Mouse (Mus musculus) cerebellum, adult 2 months (tissue): ENCODE data around the gene Epha2. TPM values are rescaled to one million over a fixed set of nuclear protein-coding genes. Genes with fewer than 3 reads are reported as not detected.

Source experiments
- DNase-seq, 2 experiments: peaks; one replicate each; pipeline ENCODE4 v3.0.0; 2021
- H3K27ac ChIP-seq: fragments of 200-500 bp; 2 replicates; pipeline ENCODE4 v1.5.1; 2012; ENCODE audit warnings: low read length, control low read depth, inconsistent platforms; ENCODE audit not compliant: insufficient read depth
- H3K27me3 ChIP-seq: fragments of 200-500 bp; 2 replicates; pipeline ENCODE4 v1.6.1; 2012; ENCODE audit warnings: inconsistent platforms, mild to moderate bottlenecking, low read length, moderate library complexity; ENCODE audit not compliant: control insufficient read depth, insufficient read depth
- H3K4me1 ChIP-seq: fragments of 200-500 bp; 2 replicates; pipeline ENCODE4 v1.6.1; 2011; ENCODE audit warnings: low read length; ENCODE audit not compliant: control insufficient read depth, insufficient read depth
- H3K4me3 ChIP-seq: fragments of 200-500 bp; replicated peaks from 2 replicates; pipeline ENCODE3; 2011; ENCODE audit warnings: mild to moderate bottlenecking, low read depth, low read length, control low read depth; ENCODE audit not compliant: insufficient read depth
- CTCF ChIP-seq: fragments of 200-500 bp; IDR thresholded peaks from 2 replicates; pipeline ENCODE4 v1.5.1; 2011; ENCODE audit warnings: low read depth, mild to moderate bottlenecking, control low read depth, low read length, moderate library complexity, borderline replicate concordance; ENCODE audit not compliant: insufficient read depth
- POLR2A ChIP-seq: fragments of 200-500 bp; IDR thresholded peaks from 2 replicates; pipeline ENCODE4 v1.6.1; 2011; ENCODE audit warnings: low read length, control low read depth, borderline replicate concordance; ENCODE audit not compliant: insufficient read depth
- WGBS: fragments of 180-500 bp; shearing (Covaris S2); methylation state at CpG from one replicate; pipeline ENCODE4 v1.1.7; 2018; 5-methylcytosine and 5-hydroxymethylcytosine counted together
- polyA plus RNA-seq: library from polyadenylated mRNA; depleted of rRNA; stranded (reverse); fragments of >200 nt; gene quantifications from 2 replicates; pipeline ENCODE4 v1.2.3, GENCODE M21; 2012

Epha2 gene
- polyA plus RNA-seq, 1 experiment: 2.0 TPM

GRCm38 (mm10) chr4:141286860-141287517 lies 14.1 kb upstream of the Epha2 start:
- Histone ChIP-seq H3K27me3 (no peaks in the 10 kb centered on the region; the same call in 1 of the 2 replicates), H3K27ac (no peak overlapping the region), H3K4me1 (peaks cover 4% of the 10 kb centered on the region; the same call in 1 of the 2 replicates), H3K4me3 (no peak overlapping the region)
- WGBS: 36% methylated on average over 20 of the region's 20 CpGs
- DNase-seq: no peak
- no peak for TF ChIP-seq CTCF
- no peak for TF ChIP-seq POLR2A

DNA sequence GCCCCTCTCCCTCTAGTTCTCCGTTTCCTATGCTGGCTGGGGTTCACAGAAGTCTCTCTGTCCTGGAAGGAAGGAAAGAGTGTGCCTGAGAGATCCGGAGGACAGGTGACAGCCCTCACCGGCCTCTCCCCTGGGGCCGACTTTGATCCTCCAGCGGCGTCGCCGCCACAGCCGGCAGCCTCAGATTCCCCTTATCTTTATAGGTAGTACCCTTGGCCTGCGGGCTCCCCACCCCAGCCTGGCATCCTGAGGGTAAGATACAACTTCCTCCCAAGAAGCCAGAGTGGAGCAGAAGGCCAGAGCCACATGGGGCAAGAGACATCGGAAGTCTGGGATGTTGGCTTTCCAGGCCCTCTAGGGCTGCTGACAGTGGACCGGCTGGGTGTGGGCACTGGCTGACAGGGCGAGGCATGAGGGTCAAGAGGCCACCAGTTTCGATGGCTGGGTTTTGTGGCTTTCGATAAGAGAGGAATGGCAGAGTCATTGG lies 13.5 kb upstream of the Epha2 start:
- Histone ChIP-seq H3K4me3 (no peak overlapping the region), H3K27ac (no peak overlapping the region), H3K27me3 (no peaks in the 10 kb centered on the region; the same call in 1 of the 2 replicates), H3K4me1 (peaks cover 4% of the 10 kb centered on the region; the same call in 1 of the 2 replicates)
- WGBS: 21% methylated on average over 15 of the region's 15 CpGs
- DNase-seq: no peak
- TF ChIP-seq POLR2A: no peak
- TF ChIP-seq CTCF: no peak

DNA sequence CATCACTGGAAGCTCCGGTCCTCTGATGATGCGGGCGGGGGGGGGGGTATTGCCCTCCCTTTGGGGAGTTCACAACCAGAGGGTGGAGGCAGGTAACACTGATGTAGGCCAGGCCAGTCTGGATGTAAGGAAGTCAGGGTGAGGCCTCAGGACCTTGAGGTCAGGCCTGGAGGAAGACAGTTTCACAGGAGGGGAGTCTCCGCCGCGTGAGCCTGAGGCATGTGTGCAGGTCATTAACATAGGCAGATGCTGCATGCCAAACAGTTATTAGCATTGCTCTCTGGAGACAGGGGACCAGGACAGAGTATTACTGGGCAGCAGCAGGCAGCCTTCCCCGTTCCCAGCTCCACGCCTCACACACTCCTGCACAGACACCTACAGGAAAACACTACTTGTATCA lies 12.9 kb upstream of the Epha2 start:
- DNase-seq: no peak
- Histone ChIP-seq H3K27me3 (no peaks in the 10 kb centered on the region; the same call in 1 of the 2 replicates), H3K27ac (no peak overlapping the region), H3K4me1 (peaks cover 4% of the 10 kb centered on the region; the same call in 1 of the 2 replicates), H3K4me3 (no peak overlapping the region)
- WGBS: 70% methylated on average over 8 of the region's 8 CpGs
- TF ChIP-seq CTCF (no peak), POLR2A (no peak)

DNA sequence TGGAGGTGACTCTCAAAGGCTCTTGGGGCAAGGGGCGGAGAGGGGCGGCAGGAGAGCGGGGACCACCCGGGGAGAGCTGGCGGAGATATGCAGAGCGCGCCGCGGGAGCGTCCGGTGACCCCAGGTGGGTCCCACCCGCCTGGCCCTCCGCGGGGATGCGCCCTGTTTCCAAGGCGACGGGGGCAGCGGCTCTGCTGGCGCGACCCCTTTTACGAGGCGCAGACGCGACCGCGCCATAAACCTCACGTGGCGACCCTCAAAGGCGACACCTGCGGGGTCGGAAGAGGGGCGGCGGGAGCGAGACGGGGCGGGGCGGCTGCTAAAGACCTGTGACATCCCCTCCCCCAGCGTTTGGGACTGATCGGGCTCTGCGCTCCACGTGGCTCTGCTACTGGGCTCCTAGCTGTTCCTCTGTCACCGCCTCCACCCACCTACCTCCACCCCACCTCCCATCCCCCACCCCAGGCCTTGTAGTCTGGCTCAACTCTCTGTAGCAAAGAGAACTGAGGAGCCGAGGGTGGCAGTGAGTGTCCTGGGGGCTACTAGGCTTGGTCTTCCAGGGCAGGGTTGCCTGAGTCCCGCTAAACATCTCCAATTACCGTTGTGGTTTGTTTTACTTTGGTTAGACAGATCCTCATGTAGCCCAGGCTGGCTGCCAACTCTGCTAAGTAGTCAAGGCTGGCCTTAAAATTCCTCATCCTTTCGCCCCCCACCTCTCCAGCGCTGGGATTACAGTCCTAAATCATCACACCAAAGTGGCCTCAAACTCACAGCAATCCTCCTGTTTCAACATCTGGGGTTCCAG lies 9.3 kb upstream of the Epha2 start:
- Histone ChIP-seq H3K4me1 (peaks cover 4% of the 10 kb centered on the region; the same call in 1 of the 2 replicates), H3K4me3 (no peak overlapping the region), H3K27me3 (no peaks in the 10 kb centered on the region; the same call in 1 of the 2 replicates), H3K27ac (no peak overlapping the region)
- TF ChIP-seq POLR2A (no peak), CTCF (no peak)
- 5% methylated on average over 47 of the region's 47 CpGs for WGBS
- DNase-seq: no peak

DNA sequence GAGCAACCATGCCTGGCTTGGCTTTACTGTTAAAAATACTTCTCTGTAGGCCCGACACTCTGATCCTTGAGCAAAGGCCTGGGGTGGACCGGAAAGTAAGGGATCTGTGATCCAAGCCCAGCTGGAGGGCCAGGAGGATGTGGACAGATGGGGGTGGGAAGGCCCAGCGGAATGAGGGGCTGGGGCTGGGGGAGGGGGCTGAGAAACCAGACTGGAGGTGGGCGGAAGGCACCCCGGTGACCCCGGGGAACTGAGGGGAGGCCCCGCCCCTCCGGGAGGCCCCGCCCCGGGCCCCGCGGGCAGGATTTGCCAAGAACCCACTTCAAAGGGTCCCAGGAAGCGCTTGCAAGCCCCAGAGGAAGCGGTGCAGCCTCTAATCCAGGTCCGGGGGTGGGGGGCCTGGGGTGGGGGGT lies 5.3 kb upstream of the Epha2 start:
- DNase-seq: no peak
- no peaks in the 10 kb centered on the region; the same call in 1 of the 2 replicates for H3K4me1 ChIP-seq
- H3K4me3 ChIP-seq: no peak overlapping the region
- no peak overlapping the region for H3K27ac ChIP-seq
- no peak for TF ChIP-seq POLR2A
- no peak for TF ChIP-seq CTCF
- WGBS: 16% methylated on average over 8 of the region's 15 CpGs
- no peaks in the 10 kb centered on the region; the same call in 1 of the 2 replicates for H3K27me3 ChIP-seq

- Histone ChIP-seq H3K27ac (no peak overlapping the region), H3K4me3 (no peak overlapping the region), H3K27me3 (no peaks in the 10 kb centered on the region; the same call in 1 of the 2 replicates), H3K4me1 (no peaks in the 10 kb centered on the region)
- 73% methylated on average over 7 of the region's 7 CpGs for WGBS
- no peak for DNase-seq
- no peak for TF ChIP-seq POLR2A
- TF ChIP-seq CTCF: no peak
These were observed 3.1 kb upstream of the Epha2 start for GRCm38 (mm10) chr4:141297934-141298333.

DNA sequence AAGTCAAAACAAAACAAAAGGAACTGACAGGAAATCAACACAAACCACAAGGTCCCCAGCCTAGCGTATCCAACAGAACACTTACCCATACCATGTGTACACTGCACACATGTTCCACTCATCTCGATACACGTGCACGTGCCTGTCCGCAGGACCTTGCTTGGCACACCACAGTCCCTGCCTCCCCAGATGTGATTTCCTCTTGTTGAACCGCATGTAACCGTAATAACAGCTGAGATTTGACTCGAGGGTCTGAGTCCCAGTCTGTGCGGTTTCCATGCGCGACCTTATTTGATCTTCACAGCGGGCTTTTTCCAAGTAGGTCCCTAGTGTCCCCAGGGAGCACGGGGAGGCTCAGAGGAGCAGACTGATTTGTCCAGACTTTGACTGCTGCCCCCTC lies 1.7 kb upstream of the Epha2 start:
- DNase-seq: no peak
- 68% methylated on average over 13 of the region's 13 CpGs for WGBS
- Histone ChIP-seq H3K4me3 (no peak overlapping the region), H3K4me1 (no peaks in the 10 kb centered on the region), H3K27me3 (no peaks in the 10 kb centered on the region; the same call in 1 of the 2 replicates), H3K27ac (no peak overlapping the region)
- TF ChIP-seq CTCF (no peak), POLR2A (no peak)

GRCm38 (mm10) chr4:141300196-141300595 lies 844 bp upstream of the Epha2 start:
- TF ChIP-seq CTCF (no peak), POLR2A (no peak)
- no peaks in the 10 kb centered on the region for H3K4me1 ChIP-seq
- WGBS: 53% methylated on average over 4 of the region's 4 CpGs
- no peak overlapping the region for H3K4me3 ChIP-seq
- H3K27ac ChIP-seq: no peak overlapping the region
- DNase-seq: no peak
- H3K27me3 ChIP-seq: no peaks in the 10 kb centered on the region; the same call in 1 of the 2 replicates
